Mouse (Mus musculus) megakaryocyte, embryonic 14.5 days (primary cell): Measurements from ENCODE around the gene Dock9.

ENCODE experiments used
- FLI1 ChIP-seq: IDR thresholded peaks from 2 replicates; pipeline ENCODE4 v1.6.1; 2012; ENCODE audit warnings: low read length, inconsistent platforms, mixed read lengths
- GATA1 ChIP-seq: IDR thresholded peaks from 3 replicates; pipeline ENCODE4 v1.6.1; 2012; ENCODE audit warnings: mixed read lengths, low read length, inconsistent platforms, borderline replicate concordance

DNA sequence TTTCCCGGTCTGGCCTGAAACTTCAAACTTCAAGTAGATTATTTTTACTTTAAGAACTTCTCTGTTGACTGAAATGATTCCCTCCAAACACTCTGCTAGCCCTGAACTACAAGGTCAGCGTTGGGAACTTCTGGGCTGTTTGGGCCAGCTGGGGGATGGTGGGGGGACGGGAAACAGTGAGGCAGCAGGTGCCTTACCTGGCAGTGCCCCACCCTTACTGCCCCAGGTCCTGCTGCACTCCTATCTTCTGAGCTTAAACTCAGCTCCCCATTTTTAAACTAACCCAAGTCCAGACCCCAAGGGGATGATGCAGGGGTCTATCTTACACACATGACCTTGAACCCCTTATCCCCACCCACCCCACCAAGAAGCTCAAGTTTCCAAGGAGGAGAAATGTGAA, 122.5 kb downstream of the Dock9 start:
- TF ChIP-seq GATA1: no peak
- TF ChIP-seq FLI1: no peak
